Mouse (Mus musculus) brain, embryonic 14.5 days (tissue): ENCODE measurements around the gene Irs1. TPM values are rescaled to one million over a fixed set of nuclear protein-coding genes. Genes with fewer than 3 reads are reported as not detected.

Source experiments
- DNase-seq: peaks from one replicate; pipeline ENCODE4 v3.0.0-alpha.2; 2011; ENCODE audit warnings: low read depth
- CTCF ChIP-seq: fragments of 200-500 bp; IDR thresholded peaks from 2 replicates; pipeline ENCODE4 v1.5.1; 2012; ENCODE audit warnings: inconsistent platforms, mild to moderate bottlenecking, moderate library complexity, borderline replicate concordance; ENCODE audit not compliant: insufficient read depth, insufficient read length; ENCODE audit errors: extremely low read depth
- POLR2A ChIP-seq: fragments of 200-500 bp; IDR thresholded peaks from 2 replicates; pipeline ENCODE4 v1.6.1; 2012; ENCODE audit warnings: mild to moderate bottlenecking, inconsistent platforms, borderline replicate concordance; ENCODE audit not compliant: poor library complexity, insufficient read depth, insufficient read length, severe bottlenecking; ENCODE audit errors: extremely low read depth
- polyA plus RNA-seq: library from polyadenylated mRNA; depleted of rRNA; stranded (reverse); fragments of >200 nt; gene quantifications from 2 replicates; pipeline ENCODE4 v1.2.3, GENCODE M21; 2012

Gene Irs1
- polyA plus RNA-seq, 1 experiment = 17.6 TPM

DNA sequence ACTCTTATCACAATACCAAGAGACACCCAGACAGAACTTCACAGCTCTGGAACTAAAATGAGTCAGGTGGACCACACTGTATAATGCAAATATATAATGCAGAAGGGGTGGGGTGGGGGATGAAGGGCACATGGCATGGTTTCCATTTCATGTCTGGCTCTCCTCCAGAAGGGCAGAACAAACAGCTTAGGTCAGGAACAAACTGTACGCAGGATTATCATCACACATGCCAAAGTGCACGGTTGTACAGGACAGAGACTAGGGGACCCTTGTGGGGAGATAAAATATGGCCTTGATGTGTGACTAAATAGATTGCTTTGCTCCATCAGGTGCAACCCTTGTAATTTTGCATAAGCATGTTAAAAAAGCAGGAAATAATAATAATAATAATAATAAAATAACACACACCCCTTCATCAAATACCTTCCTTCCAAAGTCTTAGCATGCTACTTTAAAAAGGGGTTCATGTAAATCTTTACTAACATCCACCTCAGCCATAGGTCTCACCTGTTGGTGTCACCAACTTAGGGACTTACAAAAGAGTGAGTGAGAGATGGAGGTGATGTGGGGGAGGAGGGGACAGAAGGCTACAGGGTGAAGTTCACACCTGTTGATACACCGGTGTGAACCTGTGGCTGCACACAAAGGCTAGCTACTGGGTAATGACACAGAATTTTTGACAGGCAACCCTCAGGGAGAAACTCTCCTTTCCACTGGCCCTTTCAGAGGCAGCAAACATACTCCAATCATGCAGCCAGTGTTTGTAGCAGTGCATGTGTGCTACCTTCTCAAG lies 51.6 kb downstream of the Irs1 start:
- no peak for DNase-seq
- TF ChIP-seq POLR2A (no peak), CTCF (no peak)

DNA sequence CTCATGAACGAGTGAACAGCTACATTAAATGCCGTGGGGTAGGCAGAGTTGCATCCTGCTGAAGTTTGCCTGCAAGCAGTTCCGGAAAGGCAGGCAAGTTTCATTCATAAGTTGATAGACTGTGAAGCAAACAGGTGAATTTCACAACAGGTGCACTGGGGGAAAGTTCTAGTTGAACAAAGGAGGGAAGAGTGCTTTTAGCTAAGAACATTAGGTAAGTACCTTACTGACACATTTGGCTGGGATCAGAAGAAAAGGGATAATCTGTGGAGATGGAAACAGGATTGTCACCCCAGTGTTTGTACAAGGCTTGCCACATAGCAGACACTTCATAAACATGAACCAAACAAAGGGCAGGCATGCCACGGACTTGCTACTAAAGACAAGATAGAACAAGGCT lies 53.0 kb downstream of the Irs1 start:
- no peak for DNase-seq
- TF ChIP-seq CTCF = no peak
- TF ChIP-seq POLR2A = no peak

DNA sequence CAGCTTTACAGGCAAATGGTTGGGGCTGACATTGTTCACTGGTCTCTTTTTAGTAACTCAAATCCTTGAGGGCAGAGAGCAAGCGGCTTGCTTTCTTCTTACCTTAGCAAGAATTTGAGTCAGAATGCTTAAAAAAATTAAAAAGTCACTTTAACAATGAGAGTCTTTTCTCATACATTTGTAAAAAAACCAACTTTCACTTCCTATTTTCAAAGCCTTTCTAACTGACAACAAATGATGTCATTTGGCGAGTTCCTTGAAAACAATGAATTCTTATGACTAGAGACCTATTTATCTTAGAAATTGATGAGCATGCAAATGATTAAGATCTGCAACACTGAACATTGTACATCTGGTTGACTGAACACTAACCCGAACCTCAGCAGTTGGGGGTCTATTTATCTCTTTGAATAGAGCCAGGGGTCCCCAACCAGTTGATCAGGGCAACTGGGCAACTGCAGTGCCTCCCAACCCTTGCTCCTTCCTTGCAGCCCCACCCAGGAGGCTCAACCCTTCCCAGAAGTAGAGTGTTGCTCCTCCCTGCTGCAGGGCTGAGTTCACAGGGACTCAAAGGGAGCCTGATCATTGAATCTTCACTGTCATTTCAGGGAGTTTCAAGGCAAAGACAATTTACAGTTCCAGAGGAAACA lies 55.6 kb downstream of the Irs1 start:
- no peak for DNase-seq
- TF ChIP-seq CTCF = no peak
- no peak for TF ChIP-seq POLR2A

DNA sequence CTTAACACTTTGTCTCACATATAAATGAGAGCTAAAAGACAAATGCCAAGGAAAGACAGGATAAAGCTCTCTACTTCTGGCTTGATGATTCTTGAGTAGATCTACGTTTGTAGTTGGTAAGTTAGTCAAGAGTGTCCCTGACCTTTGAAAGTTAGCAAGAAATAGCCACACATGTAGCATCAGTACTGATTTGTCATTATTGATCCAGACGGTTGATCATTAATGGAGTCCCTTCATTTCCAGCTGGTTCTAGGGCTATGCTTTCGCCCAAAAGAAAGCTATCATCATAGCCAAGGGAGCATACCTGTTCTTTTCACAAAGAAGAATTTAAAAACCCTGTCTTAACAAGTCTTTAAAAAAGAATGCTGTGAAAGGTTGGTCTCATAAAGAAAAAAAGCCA lies 56.6 kb downstream of the Irs1 start:
- TF ChIP-seq CTCF = no peak
- no peak for TF ChIP-seq POLR2A
- no peak for DNase-seq

DNA sequence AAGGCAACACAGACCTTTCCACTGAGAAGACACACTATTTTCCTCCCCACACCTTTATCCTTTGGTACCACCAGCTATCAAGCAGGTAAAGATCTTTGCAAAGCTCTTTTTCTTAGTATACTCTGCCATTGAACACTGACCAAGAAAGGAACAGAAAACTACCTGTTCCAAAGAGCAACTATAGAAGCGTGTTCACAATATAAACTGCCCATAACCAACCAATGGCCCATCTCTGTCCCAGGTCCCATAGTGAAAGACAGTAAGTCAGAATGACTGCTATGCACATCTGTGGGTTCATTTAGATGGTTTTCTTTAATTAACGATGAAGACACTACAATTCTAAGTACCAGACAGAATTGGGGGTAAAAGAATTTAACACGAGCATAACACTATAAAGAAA lies 58.4 kb downstream of the Irs1 start, which contains the start of gene Gm9747:
Gene Gm9747, plus strand, starts transcription at position 301 of the 400 bp plus-strand sequence.
- DNase-seq = no peak
- TF ChIP-seq CTCF (no peak), POLR2A (no peak)

DNA sequence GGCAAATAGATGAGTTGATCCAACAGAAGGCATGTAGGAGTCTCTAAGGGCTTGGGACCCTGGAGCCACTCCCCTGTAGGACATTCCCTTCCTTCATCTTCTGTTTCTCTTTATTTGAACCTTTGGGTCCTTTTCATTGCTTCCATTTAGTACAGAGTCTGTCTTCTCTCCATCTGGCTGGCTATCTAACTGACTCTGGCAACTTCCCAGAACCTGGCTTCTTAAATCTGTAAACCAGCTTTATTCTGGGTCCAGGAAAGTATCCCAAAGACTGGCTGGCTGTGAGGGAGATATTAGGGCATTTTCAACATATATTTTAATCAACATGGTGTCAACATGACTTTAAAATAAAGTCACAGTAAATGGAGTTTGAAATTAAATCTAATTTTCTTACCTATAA lies 62.4 kb downstream of the Irs1 start:
- TF ChIP-seq POLR2A (no peak), CTCF (no peak)
- peak; percentile 10 for DNase-seq

DNA sequence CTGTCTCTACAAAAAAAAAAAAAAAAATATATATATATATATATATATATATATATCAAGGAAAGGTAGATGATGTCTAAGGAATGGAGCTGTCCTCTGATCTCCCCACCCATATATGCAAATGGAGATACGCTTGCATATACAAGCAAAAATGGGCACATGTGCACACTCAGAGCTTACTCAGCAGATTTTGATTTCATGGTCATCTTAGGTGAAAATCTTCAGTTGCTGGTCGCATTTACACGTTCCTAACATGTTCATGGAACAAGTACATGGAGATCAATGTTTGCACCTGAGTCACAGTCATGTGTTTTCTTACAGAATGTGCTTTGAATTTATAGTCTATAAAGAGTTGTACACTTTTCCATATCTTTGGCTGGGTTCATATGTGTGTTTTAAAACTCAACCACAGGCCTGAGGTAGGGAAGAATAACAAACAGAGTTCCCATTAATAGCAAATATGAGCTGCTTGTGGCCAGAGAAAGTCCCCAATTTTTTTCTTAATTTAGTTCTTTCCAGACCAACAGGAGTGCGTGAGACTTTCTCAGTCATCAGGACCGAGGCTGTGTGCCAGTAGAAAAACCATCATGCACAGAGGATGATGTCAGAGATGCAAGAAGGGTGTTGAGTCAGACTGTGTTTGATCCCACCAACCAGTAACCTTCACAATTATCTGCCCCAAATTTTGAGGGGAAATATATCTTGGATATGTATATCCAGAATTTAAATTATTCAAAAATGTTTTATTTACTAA lies 68.0 kb downstream of the Irs1 start:
- TF ChIP-seq POLR2A (no peak), CTCF (no peak)
- no peak for DNase-seq

DNA sequence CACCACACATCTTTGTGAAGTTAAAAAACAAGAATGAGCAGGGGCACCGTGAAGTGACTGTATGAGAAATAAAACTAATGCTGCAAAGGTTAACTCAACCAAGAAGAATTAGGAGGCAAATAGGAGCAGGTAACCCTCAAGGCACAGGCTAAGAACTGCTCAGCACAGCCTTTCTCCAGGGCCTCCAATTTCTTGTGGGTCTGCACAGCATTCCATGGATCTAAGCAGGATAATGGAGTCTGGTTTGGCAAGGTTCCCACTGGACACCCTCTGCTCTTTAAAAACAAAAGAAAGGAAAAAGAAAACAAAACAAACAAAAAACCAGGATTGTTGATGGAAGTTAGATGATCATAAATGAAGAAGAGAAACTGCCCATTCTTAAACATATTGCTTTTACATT lies 69.8 kb downstream of the Irs1 start:
- peak; percentile 16 for DNase-seq
- TF ChIP-seq CTCF (no peak), POLR2A (no peak)

DNA sequence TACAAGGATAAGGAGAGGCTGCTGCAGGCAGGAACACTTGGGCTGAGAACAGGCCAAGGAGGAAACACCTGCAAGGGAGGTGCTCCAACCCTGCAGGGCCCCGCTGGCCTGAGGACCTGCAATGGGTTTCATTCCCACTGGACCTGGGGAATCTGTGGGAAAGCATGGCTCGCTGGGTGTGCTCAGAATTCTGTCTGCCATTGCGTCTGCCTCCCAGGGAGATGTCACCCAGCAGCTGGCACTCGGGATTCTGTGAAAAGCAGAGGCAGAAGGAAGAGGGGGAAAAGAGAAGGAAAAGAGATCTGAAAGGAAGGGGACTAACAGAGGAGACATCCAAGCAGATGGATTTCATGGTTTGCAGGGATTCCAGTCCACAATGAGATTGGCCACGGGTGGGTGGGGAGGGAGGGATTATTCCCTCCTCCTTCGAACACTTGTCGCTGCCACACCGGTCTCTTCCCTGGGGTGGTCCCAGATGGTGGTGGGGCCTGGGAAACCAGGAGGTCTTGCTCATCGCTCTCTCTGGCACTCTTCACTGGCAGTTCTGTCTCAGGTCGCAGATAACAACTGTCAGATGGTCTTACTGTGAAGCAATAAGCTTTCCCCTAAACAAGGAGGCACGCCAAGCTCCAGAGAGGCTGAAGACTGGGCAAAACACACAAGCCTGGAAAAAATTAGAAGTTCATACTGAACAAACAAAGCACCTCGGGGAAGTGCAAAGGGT lies 70.4 kb downstream of the Irs1 start:
- peak; percentile 32 for DNase-seq

DNA sequence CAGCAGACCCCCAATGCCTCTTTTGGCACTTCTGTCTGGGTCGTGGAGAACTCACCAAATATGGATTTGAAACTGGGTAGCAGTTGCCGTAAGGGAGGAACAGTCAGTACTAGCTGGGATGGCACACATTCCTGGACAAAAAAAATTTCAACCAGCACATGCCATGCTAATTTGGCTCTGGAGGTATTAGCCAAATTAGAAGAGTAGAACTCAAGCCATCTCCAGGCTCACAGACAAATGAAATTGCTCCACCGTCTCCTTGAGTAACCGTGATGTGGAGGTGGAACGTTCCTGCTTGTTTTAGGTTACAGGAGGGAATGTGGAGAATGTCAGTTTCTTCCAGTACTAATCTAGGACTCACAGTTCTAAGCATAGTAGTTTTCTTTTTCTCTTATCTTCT lies 83.7 kb downstream of the Irs1 start:
- DNase-seq = no peak

More for the DNA sequence above, 70.4 kb downstream of the Irs1 start:
- TF ChIP-seq POLR2A (no peak), CTCF (no peak)

DNA sequence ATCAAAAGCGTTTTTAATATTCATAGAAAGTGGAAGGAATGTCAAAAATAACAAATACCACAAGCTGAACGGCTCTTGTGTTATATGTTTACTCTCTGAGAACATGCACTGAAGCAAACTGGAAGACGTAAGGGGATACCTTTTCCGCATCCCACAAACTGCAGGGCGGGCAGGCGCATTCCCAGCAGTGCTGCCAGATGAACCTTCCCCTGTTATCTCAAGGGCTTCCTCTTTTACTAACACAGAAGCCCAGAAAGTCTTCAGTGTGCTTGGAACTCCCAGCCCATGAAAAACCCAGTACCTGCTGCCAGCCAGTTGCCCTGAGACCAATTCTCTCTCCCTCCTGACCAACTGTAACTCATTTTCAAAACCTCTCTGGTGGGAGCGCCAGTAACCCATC lies 90.6 kb downstream of the Irs1 start:
- TF ChIP-seq POLR2A (no peak), CTCF (no peak)
- DNase-seq = no peak

More for the DNA sequence above, 83.7 kb downstream of the Irs1 start:
- TF ChIP-seq CTCF (no peak), POLR2A (no peak)
